Mouse (Mus musculus) cerebellum, postnatal 36 days (tissue): ENCODE data around the gene 4932438H23Rik.

ENCODE experiments used
- DNase-seq, 2 experiments: peaks; one replicate each; pipeline ENCODE4 v3.0.0; 2021 to 2022; ENCODE audit warnings: mixed read lengths in 2 of 2

Gene 4932438H23Rik

DNA sequence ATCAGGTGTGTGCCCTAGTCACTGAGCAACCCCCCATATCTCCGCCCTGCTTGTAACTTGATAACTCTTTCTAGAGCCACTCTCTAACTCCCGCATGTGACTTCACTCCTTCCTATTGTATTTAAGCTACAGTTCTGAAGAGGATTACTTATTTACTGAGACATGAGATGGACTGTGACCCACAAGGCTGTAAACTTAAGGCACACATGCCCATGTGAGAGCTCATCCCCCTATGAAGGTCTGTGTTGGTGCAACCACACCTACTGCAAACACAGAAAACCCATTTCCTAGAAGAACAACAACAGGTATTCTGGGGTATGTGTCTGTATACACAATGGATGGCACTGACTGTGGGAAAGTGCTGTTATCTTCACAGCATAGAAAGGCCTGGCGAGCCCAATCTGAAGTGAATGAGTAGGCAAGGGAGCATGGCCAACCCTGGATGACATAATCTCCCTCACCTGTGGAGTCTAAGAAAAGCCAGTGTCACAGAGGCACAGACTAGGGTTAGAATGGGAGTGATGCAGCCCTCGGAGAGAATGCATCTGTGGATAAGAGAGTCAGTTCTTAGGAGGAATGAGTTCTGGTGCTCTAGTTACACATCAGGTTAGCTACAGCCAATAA lies 89.9 kb downstream of the 4932438H23Rik start:
- DNase-seq, result no peak
